In the genomic region with DNA sequence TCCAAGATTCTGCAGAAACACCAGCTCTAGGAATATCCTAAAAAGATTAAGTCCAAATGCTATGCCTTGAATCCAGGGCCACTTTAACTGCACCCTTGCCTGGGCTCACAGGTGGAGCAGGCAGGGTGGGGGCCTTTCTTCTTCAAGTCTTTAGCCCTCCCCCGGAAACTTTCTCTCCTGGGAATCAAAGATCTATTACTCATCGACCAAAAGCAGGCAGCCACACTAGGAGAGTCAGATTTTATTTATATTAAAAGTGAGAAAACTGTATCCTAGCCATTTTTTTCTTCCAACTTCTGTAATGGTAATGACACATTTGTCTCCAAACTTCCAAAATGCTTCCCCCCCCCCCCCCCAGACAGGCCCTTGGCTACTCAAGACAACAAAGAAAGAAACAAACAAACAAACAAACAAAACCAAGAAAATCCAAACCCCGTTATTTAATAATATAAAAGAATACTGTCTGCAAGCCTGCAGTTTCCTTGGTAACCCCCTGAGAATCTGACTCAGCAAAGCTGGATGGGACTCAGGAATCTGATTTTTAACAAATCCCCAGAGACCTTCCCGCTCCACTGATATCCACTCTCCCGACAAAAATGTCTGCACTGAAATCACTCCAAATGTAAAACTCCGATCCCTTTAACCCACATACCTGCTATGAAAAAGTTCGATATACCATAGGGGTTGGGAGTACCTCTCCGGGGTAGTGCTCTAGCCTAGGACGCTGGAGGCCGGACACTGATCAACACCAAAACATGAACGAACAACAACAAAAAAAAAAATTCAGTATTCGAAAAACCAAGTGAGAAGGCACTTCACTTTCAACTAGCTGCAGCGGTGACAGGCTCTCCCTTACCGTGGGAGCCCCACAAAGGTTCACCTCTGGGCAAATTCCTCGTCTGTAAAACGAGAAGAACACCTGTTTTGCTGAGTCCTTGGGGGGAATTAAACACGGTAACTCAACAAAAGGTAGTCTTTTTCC, we compare ENCODE assay signal across 8 mouse cellular contexts.
A peak's percentile ranks its signal among the peaks of the same experiment; 100 is the strongest.
DNase-seq lines count a peak whose midpoint lies in the region; ATAC-seq and TF ChIP-seq lines count a peak whose summit lies in the region.

No protein-coding gene starts in this region.

- DNase-seq in adrenal gland, postnatal 36 days: peak; percentile 28 to 59
- DNase-seq in adrenal gland, adult 18-20 months (ENCODE audit: low spot score in 2 of 2): no peak
- DNase-seq in limb, embryonic 11.5 days (ENCODE audit: low spot score): peak; percentile 35
- peak; percentile 33 for DNase-seq in retina, postnatal 1 day
- no peak for DNase-seq in right cerebral cortex, postnatal 36 days (ENCODE audit: low spot score in 2 of 2)
- no peak for DNase-seq in right cerebral cortex, adult 18-20 months

- H3K4me3 ChIP-seq in C2C12 (ENCODE audit: insufficient read depth, poor library complexity, severe bottlenecking): peak overlapping the region; percentile 37
- peak overlapping the region; percentile 73 for H3K4me3 ChIP-seq in forebrain, embryonic 13.5 days
- peak overlapping the region; percentile 74 for H3K4me3 ChIP-seq in limb, embryonic 11.5 days (ENCODE audit: low read depth, low read length)

- H3K27me3 ChIP-seq in C2C12 (ENCODE audit: control insufficient read depth, insufficient read depth, insufficient read length): no peaks in the 10 kb centered on the region
- no peaks in the 10 kb centered on the region for H3K27me3 ChIP-seq in forebrain, embryonic 13.5 days
- H3K27me3 ChIP-seq in limb, embryonic 11.5 days (ENCODE audit: control insufficient read depth, insufficient read depth, low read length): no peaks in the 10 kb centered on the region

- peaks cover 18% of the 10 kb centered on the region for H3K36me3 ChIP-seq in C2C12 (ENCODE audit: control insufficient read depth, insufficient read depth)
- peaks cover 14% of the 10 kb centered on the region for H3K36me3 ChIP-seq in forebrain, embryonic 13.5 days (ENCODE audit: poor library complexity, severe bottlenecking)
- no peaks in the 10 kb centered on the region for H3K36me3 ChIP-seq in limb, embryonic 11.5 days (ENCODE audit: control insufficient read depth, insufficient read depth, low read length)

- H3K9me3 ChIP-seq in forebrain, embryonic 13.5 days (replicated peaks): no peaks in the 10 kb centered on the region
- no peaks in the 10 kb centered on the region; the same call in 1 of the 2 replicates for H3K9me3 ChIP-seq in limb, embryonic 11.5 days (ENCODE audit: control insufficient read depth, low read length)

- H3K27ac ChIP-seq in forebrain, embryonic 13.5 days: peak overlapping the region; percentile 91
- no peak overlapping the region for H3K27ac ChIP-seq in limb, embryonic 11.5 days (replicated peaks; ENCODE audit: low read depth, low read length)

- no peak for TF ChIP-seq CTCF in C2C12 (IDR thresholded peaks at IDR 0.05; ENCODE audit: control insufficient read depth, insufficient read depth, insufficient read length)

- H3K4me1 ChIP-seq in forebrain, embryonic 13.5 days: peaks cover 55% of the 10 kb centered on the region
- H3K4me1 ChIP-seq in limb, embryonic 11.5 days (ENCODE audit: control insufficient read depth, insufficient read depth, low read length): peaks cover 9% of the 10 kb centered on the region

- peak overlapping the region; percentile 47 for H3ac ChIP-seq in C2C12 (ENCODE audit: control insufficient read depth, insufficient read length, low read depth)

- 5% methylated on average over 17 of the region's 17 CpGs for WGBS in forebrain, embryonic 13.5 days
- WGBS in limb, embryonic 11.5 days: 11% methylated on average over 17 of the region's 17 CpGs

- no peak for ATAC-seq in forebrain, embryonic 13.5 days
- ATAC-seq in limb, embryonic 11.5 days (ENCODE audit: insufficient number of reproducible peaks, low FRiP score, low TSS enrichment, low read depth): no peak

- peaks cover 51% of the 10 kb centered on the region for H3K79me2 ChIP-seq in C2C12 (ENCODE audit: control insufficient read depth, insufficient read depth)

- H3K4me2 ChIP-seq in forebrain, embryonic 13.5 days: peak overlapping the region; percentile 80
- H3K4me2 ChIP-seq in limb, embryonic 11.5 days (ENCODE audit: low read depth, severe bottlenecking): peak overlapping the region; percentile 67

- peak overlapping the region; percentile 85 for H3K9ac ChIP-seq in forebrain, embryonic 13.5 days
- H3K9ac ChIP-seq in limb, embryonic 11.5 days (ENCODE audit: low read length): peak overlapping the region; percentile 89

- peaks cover 17% of the 10 kb centered on the region for H3K79me3 ChIP-seq in C2C12 (ENCODE audit: low read depth)

TF ChIP-seq in C2C12, 6 proteins besides CTCF, POLR2A, EP300 and RAD21:
- TF ChIP-seq MYOG (IDR thresholded peaks at IDR 0.05; ENCODE audit: control insufficient read depth, extremely low read depth, insufficient read length) (no peak), CEBPB (IDR thresholded peaks at IDR 0.05; ENCODE audit: low read depth) (no peak), MYOD1 (IDR thresholded peaks at IDR 0.05; ENCODE audit: control insufficient read depth, insufficient read length, low read depth) (no peak)

Comparison
In these comparisons a context has a peak if more than half of its experiments do, and no peak if none do; other contexts are left out.
1. DNase-seq: peak in adrenal gland, postnatal 36 days (2 of 2), limb, embryonic 11.5 days (single experiment) and retina, postnatal 1 day (single experiment); none in adrenal gland, adult 18-20 months (0 of 2), right cerebral cortex, postnatal 36 days (0 of 2) and right cerebral cortex, adult 18-20 months (single experiment).
2. Peak in every context shown above with its lines, with median percentiles within 50 percentile points of each other: H3K4me3 ChIP-seq.